Mouse (Mus musculus) liver, adult (tissue): ENCODE measurements around the gene Mroh2a.

ENCODE experiments used
- GATA4 ChIP-seq: IDR thresholded peaks from 2 replicates; pipeline ENCODE4 v1.6.1; 2014; ENCODE audit warnings: mild to moderate bottlenecking, low read length; ENCODE audit not compliant: insufficient replicate concordance

The Mroh2a gene

DNA sequence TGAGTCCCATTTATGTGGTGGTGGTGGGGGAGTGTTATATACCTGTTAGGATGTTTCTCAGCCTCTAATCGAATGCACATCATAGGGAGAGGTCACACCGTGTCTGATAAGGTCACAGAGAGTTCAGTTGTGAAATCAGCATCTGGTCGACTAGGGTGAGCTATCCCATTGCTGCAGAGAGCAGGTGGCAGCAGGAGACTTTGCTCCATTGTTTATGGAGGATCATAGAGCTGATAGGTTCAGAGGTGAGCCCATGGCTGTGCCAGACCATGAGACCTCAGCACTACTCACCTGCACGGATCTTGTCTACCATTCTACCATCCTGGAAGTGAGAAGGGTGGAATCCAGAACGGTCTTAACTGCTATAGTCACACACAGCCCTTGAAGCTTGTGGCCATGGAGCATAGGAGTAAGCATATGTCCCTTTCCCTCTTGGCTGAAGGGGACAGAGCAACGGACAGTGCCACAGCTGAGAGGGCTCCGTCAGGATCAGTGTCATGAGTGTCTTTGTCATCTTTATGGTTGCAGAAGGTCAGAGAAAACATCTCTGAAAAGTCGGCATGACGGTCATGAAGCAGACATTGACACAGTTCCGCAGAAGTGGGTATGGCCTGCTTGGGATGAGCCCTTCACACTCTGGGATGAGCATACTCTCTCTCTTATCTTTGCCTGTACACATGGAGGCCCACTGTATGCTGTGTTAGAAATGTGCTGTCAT, 57.6 kb downstream of the Mroh2a start:
- peak; percentile 53; the same call in 1 of the 2 replicates for TF ChIP-seq GATA4

DNA sequence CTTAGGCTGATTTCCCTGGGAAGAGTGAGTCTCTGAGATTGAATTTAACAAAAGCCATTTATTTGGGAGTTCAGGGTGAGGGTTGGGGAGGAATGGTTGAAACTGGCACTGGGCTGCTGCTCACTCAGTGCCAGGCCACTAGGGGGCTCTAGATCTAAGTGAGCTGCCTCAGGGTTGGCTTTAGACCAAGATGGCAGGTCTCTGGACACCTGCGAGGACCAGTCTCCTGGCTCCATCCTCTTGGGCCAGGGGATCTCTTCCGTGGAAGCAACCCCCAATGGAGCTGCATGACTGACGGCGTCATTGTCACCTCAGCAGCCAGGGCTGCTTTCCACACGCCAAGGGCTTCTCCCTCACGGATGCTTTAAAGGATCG, 58.1 kb downstream of the Mroh2a start:
- peak; percentile 13; the same call in 1 of the 2 replicates for TF ChIP-seq GATA4

DNA sequence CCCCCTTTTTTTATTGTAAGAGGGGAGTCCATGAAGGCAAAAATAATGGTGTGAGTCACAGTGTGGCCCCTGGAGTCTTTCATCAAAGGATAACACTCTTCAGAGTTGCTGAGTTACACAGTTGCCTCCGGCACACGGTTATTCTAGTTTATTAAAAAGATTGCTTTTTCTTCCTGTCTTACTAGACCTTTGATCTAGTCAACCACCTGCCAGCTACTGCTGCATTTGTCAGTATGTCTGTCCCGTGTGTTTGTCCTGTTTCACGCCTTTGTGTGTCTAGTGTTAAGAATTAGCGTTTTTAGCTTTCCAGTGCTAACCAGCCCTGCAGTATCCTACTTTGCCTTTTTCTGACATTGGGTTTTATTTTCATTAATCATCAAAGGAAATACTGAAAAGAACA, 58.9 kb downstream of the Mroh2a start:
- TF ChIP-seq GATA4, result no peak

DNA sequence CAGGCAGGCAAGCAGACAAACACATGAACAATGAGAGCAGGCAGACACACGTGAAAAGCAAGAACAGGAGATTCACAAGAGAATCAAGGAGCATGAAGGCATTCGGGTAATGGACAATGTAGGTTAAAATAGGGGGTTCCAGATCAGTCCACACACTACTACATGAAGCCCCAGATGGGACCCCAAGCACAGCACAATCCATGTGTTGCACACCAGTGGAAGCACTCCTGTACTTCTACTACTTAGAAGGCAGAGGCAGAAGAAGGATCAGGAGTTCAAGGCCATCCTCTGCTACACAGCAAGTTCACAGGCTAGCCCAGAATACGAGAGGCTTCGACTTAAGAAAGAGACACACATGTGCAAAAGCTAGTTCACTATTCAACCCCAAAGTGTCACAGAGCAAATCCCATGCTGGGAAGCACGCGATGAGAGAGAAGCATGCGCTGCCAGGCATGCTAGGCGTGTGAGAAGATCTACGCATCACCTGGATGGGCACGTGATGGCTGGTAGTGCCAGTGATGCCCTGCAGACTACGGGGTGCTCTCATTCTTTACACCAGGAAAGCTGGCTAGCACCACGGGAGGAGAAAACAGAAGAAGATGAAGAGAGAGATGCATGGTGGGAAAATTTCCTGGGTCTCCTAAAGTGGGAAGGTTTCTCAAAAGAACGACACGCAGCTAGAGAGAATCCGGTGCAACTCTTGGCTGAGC, 59.5 kb downstream of the Mroh2a start:
- no peak for TF ChIP-seq GATA4

DNA sequence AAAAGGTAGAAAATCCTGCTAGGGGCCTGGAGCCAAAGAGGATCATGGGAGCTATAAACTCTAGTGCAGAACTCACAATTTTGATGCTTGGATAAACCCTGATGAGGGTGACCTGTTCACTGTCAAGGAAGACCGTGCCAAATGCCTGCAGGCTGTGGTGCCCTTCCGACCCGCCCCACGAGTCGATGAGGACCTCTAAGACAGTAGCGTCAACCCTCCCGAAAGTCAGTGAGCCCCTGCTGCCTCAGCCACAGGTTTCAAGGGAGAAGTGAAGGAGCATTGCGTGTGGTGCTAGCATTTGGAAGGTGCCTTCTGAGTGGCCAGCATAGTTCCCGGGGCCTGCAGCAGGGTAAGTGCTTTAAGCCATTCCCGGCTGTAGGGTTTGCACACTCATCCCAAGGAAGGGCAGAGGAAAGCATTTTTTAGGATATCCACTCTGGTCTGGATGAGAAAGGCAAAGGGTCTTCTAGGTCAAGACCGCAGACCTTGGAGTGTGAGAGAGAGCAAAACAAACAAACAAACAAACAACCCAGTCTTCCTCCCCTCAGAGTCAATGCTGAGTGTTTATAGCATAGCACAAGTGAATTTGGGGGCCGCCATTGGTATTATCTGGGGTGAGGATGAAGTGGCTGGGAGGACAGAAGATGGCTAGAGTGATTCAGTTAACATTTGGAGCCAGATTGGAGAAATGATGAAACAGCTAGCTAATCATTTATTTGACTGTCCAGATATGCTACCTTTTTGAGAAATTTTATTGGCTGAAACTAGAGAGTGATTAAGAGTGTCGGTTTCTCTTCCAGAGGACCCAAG, 60.3 kb downstream of the Mroh2a start:
- peak; percentile 69; the same call in 1 of the 2 replicates for TF ChIP-seq GATA4

DNA sequence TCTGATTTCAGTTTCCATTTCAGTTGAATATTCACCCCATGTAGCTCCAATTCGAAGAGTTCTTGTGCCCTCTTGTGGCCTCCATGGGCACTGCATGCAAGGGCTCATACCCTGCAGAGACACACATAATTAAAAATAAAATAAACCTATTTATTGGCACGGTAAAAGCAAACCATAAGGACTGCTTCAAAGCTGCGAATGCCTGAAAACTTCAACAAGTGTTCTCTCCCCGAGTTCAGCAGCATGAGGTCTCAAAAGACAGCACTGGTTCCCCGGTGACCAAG, 60.9 kb downstream of the Mroh2a start:
- TF ChIP-seq GATA4, result no peak

DNA sequence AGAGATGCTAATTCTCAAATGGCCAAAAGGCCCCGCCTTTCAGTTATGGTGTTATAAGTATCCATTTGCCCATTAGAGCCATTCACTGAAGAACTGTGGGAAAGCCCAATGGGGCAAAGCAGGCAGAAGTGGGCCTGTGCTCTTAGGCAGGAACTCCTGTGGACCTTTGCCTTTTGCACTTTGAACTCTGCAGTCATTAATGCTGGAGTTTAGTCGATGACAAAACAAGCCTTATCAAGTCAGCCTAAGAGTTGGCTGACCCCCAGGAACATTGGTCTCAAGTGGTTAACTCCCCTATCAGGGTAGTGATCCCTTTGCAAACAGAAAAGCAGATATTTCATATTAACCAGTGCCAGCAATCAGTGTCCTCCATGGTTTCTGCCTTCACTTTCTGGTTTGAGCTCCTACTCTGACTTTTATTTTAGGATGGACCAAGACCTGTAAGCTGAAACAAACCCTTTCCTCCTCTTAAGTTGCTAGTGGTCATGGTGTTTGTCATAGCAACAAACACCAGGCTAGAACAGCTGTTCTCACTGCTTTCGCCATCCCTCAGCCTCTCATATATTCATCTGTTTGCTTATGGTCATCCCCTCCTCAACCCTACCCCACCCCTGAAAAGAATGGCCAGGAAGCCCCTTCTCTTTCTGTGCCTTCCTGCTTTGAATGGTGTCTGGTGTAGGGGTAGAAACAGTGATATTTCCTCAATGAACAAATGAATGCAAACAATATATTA, 61.4 kb downstream of the Mroh2a start:
- TF ChIP-seq GATA4, result peak; percentile 100

DNA sequence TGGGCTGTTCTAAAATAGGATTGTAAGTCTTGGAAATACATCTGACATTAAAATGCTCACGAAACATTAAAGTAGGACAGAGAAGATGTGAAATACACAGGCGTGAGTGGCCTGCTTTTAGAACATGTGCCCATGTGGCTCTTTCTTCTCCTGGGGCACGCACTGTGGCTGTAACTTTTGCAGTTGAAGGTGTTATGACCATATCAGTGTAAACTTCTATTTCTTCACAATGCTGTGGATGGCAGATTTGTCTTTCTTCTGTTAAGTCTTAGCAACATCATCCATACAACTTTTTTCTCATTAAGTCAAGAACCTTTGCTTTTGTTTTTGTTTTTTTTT, 62.0 kb downstream of the Mroh2a start:
- no peak for TF ChIP-seq GATA4

DNA sequence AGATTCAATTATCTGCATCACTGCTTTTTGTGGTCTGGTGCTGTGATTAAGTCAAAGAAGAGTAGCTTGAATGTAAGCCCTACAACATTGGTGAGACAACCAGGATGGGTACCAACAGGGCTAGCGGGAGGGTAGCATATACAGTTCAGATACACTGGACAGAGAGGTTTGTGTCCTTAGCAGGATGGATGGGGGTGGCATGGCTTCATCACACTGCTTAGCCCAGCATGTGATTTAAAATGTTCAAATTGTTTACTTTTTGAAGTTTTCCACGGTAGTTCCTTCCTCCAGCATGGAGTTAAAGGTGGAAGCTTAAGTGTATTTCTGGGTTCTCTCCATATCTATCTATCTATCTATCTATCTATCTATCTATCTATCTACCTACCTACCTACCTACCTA, 62.4 kb downstream of the Mroh2a start:
- TF ChIP-seq GATA4, result no peak

DNA sequence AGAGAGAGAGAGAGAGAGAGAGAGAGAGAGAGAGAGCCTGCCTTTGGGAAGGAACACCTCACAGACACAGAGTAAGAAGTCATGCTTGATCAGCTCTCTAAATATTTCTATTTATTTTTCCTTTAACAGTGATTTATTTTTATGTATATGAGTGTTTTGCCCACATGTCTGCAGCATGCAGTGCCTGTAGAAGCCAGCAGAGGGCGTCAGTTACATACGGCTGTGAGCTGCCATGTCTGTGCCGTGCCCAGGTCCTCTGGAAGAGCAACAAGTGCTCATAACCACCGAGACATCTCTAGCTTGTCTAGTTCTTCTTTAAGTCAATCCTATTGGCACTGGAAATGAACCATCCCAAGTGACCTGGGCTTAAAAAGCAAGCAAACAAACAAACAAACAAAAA, 63.1 kb downstream of the Mroh2a start:
- TF ChIP-seq GATA4, result no peak

DNA sequence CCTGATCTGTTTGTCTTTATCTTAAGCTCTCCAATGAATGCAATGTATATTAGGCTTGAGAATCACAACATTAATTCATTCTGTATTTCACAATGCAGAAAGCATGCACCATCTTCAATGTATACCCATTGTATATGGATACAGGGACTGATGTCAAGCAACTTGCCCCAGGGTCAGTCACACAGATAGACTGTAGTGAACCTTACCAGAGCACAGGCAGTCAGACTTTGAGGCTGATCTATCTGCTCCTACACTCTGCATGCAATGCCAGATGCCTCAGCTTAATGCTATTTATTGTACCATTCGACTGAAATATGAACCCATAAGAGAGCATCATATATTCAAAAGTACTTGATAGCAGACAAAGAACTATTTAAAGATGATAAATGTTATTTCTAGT, 63.7 kb downstream of the Mroh2a start:
- no peak for TF ChIP-seq GATA4

DNA sequence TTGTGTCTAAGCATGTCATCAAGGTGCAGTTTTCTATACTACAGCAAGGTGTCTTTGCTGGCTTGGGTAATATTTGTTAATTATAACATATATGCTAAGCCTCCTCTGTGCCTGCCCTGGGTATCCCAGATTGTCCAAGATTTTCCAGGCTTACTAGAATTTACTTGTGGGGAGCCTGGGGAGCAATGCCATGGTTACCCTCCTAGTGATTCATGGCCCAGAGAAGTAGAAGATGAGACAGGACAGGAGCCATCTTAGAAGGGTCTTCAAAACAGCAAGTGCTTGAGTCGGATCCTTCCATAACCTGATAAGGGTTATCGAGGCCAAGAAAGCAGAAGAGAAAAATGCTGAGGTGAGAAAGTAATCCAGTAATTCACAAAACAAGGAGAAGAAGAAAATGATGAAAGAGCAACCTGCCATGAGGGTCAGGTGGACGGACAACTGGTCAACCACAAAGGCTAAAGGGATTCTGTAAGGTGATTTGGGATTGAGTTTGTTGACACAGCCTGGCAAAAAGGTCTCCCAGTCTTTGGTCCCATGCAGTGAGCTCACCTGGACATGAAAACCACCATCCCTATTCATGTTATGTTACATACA, 64.7 kb downstream of the Mroh2a start:
- no peak for TF ChIP-seq GATA4

DNA sequence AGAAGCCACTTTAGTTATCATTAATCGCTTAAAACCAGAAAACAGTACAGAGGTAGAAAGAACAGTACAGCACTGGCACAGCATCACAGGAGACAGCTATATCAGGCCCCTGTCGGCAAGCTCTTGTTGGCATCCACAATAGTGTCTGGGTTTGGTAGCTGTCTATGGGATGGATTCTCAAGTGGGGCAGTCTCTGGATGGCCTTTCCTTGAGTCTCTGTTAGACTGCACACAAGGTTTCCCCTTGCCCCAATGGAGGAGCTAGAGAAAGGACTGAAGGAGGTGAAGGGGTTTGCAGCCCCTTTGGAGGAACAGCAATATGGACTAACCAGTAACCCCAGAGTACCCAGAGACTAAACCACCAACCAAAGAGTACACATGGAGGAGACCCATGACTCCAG, 65.3 kb downstream of the Mroh2a start:
- no peak for TF ChIP-seq GATA4

DNA sequence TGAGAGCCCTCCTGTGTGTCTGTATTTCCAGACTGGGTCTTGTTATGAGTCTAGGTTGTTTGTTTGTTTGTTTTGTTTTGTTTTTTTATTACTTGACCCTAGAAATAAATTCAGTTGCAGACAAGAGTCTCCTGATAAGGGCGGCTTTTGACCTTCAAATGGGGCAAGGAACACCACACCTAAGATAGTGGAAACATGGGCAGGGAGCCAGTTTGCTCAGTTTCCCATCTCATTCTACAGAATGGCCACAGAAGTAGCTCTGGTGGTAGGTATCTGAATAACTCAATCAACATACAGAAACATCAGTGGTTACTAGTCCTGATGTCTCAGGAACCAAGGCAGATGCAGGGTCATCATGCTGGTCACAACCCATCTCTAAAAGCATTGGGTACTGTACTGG, 67.9 kb downstream of the Mroh2a start:
- no peak for TF ChIP-seq GATA4
